21 mouse cellular contexts compared by ENCODE assay signal in genomic region chr12:40185474-40185873, GRCm38 (mm10). TPM values are rescaled to one million over a fixed set of nuclear protein-coding genes. Genes with fewer than 3 reads are reported as not detected.
"Had no signal": no experiment of that assay in that cellular context is flagged by ENCODE, and none has a peak within 500 bp of the region (broad histone marks: within the 10 kb centered on the region; RNA-seq: fewer than 3 reads in every experiment).

No protein-coding gene starts in this region.

- H3K9me3 ChIP-seq: liver, embryonic 15.5 days; lung, embryonic 15.5 days; midbrain, embryonic 15.5 days; neural tube, embryonic 12.5 days; stomach, embryonic 15.5 days had no signal

- H3K27me3 ChIP-seq: liver, embryonic 15.5 days; lung, embryonic 15.5 days; midbrain, embryonic 12.5 days; midbrain, embryonic 15.5 days; neural tube, embryonic 12.5 days; stomach, embryonic 15.5 days had no signal

- H3K36me3 ChIP-seq: liver, embryonic 15.5 days; lung, embryonic 15.5 days; midbrain, embryonic 12.5 days; midbrain, embryonic 15.5 days; neural tube, embryonic 12.5 days; stomach, embryonic 15.5 days had no signal

- H3K4me3 ChIP-seq: liver, embryonic 15.5 days; lung, embryonic 15.5 days; midbrain, embryonic 12.5 days; midbrain, embryonic 15.5 days; neural tube, embryonic 12.5 days; stomach, embryonic 15.5 days had no signal

- H3K27ac ChIP-seq: liver, embryonic 15.5 days; lung, embryonic 15.5 days; macrophage; midbrain, embryonic 12.5 days; midbrain, embryonic 15.5 days; neural tube, embryonic 12.5 days; stomach, embryonic 15.5 days; stomach, postnatal 0 days had no signal

- H3K4me1 ChIP-seq: liver, embryonic 15.5 days; lung, embryonic 15.5 days; midbrain, embryonic 12.5 days; midbrain, embryonic 15.5 days; neural tube, embryonic 12.5 days; stomach, embryonic 15.5 days had no signal

- DNase-seq: liver, postnatal 0 days; lung, adult 2 months; lung, postnatal 14 days; lung, postnatal 36 days; right cerebral cortex, postnatal 14 days; thymus, adult 2 months; thymus, postnatal 25 days; thymus, postnatal 4 days had no signal

- H3K4me2 ChIP-seq: liver, embryonic 15.5 days; lung, embryonic 15.5 days; midbrain, embryonic 12.5 days; midbrain, embryonic 15.5 days; neural tube, embryonic 12.5 days; stomach, embryonic 15.5 days had no signal

- H3K9ac ChIP-seq: liver, embryonic 15.5 days; liver, postnatal 0 days; lung, embryonic 15.5 days; midbrain, embryonic 12.5 days; midbrain, embryonic 15.5 days; neural tube, embryonic 12.5 days; stomach, embryonic 15.5 days had no signal

- ATAC-seq: liver, postnatal 0 days; lung, postnatal 0 days; midbrain, embryonic 15.5 days had no signal

RNA-seq across cellular contexts. Expression of gene Lsmem1, which starts 13.8 kb away (rescaled TPM):
- total RNA-seq: midbrain, postnatal 0 days had no signal
- polyA plus RNA-seq: liver, postnatal 0 days; macrophage; midbrain, embryonic 12.5 days; midbrain, embryonic 15.5 days; midbrain, postnatal 0 days; stomach, postnatal 0 days; testis, adult 2 months had no signal

RNA-seq across cellular contexts. Expression of gene Scin, which starts 51.4 kb away (rescaled TPM):
- total RNA-seq: neutrophil, adult 5-6 weeks had no signal
- polyA plus RNA-seq: neural tube, embryonic 14.5 days had no signal
